Mouse (Mus musculus) spleen, adult 2 months (tissue): Measurements from ENCODE around the gene Pcbp2.

Source experiments
- CTCF ChIP-seq: fragments of 200-500 bp; IDR thresholded peaks from 2 replicates; pipeline ENCODE4 v1.5.1; 2011; ENCODE audit warnings: mild to moderate bottlenecking, inconsistent platforms; ENCODE audit not compliant: insufficient read depth, insufficient read length, insufficient replicate concordance; ENCODE audit errors: extremely low read depth
- POLR2A ChIP-seq: fragments of 200-500 bp; IDR thresholded peaks from 2 replicates; pipeline ENCODE4 v1.6.1; 2011; ENCODE audit warnings: low read depth, low read length, inconsistent platforms

DNA sequence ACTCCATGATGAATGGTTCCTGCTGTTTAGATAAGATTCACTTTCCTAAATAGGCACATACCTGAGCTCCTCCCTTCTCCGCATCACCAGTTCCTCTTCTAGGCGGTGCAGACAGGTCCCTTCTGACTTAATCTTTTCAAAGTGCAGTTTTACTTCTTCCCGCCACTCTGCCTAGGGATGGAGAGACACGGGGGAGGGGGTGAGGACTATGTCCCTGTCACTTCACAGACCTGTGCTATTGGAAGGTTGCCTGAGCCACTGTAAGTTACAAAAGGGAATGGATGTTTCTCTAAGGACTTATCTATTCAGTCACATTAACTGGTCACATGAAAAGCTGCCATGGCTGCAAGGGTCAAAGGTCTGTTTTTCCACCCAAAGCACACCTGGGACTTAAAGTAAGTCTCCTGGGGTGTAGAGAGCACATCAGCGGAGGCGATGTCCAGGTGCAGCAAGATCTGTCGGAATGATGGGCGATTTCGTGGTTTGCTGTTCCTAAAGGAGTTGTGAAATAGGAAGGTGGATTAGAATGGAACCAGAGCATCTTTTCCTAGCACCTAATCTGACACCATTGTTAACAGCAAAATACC lies 32.0 kb downstream of the Pcbp2 start:
- TF ChIP-seq CTCF (no peak), POLR2A (no peak)
